Mouse (Mus musculus) stomach, postnatal 0 days (tissue): ENCODE measurements around the gene Pced1b.

ENCODE experiments used
- CTCF ChIP-seq: IDR thresholded peaks from 2 replicates; pipeline ENCODE4 v1.5.1; 2016; ENCODE audit warnings: antibody characterized with exemption, low read depth, mild to moderate bottlenecking, moderate library complexity
- EP300 ChIP-seq: optimal IDR thresholded peaks from 2 replicates; pipeline ENCODE3; 2016; ENCODE audit warnings: antibody characterized with exemption

GRCm38 (mm10) chr15:97254375-97254774 is 7.5 kb downstream of the Pced1b start:
- TF ChIP-seq CTCF (peak; percentile 42), EP300 (no peak)
